Comparison of ENCODE assay signal across 20 mouse cellular contexts in genomic region chr16:21710321-21710720, GRCm38 (mm10). TPM values are rescaled to one million over a fixed set of nuclear protein-coding genes. Genes with fewer than 3 reads are reported as not detected.
DNase-seq lines count a peak whose midpoint lies in the region; ATAC-seq and TF ChIP-seq lines count a peak whose summit lies in the region.
"Had no signal": no experiment of that assay in that cellular context is flagged by ENCODE, and none has a peak within 500 bp of the region (broad histone marks: within the 10 kb centered on the region; RNA-seq: fewer than 3 reads in every experiment).

No protein-coding gene starts in this region.

- TF ChIP-seq EP300 in heart, adult 2 months (IDR thresholded peaks at IDR 0.05; ENCODE audit: insufficient read depth, low read depth, low read length) = no peak

- H3K4me2 ChIP-seq in embryonic facial prominence, embryonic 14.5 days (ENCODE audit: low read depth, low read length) = no peak overlapping the region
- no peak overlapping the region for H3K4me2 ChIP-seq in heart, embryonic 16.5 days (ENCODE audit: low read depth, low read length)
- H3K4me2 ChIP-seq in midbrain, embryonic 14.5 days (ENCODE audit: low read length) = no peak overlapping the region
- no peak overlapping the region for H3K4me2 ChIP-seq in midbrain, embryonic 13.5 days (replicated peaks)
- H3K4me2 ChIP-seq: embryonic facial prominence, embryonic 15.5 days; limb, embryonic 15.5 days; neural tube, embryonic 12.5 days had no signal

- no peak for ATAC-seq in embryonic facial prominence, embryonic 14.5 days (ENCODE audit: low read depth)
- no peak; the same call in 1 of the 2 replicates for ATAC-seq in heart, embryonic 16.5 days (replicated peaks; ENCODE audit: extremely low read depth, insufficient read depth, low FRiP score)
- ATAC-seq in midbrain, embryonic 14.5 days (ENCODE audit: low FRiP score, low TSS enrichment) = no peak
- ATAC-seq in midbrain, embryonic 13.5 days = no peak

- no peaks in the 10 kb centered on the region for H3K36me3 ChIP-seq in embryonic facial prominence, embryonic 14.5 days (ENCODE audit: control insufficient read depth, insufficient read depth, low read length)
- H3K36me3 ChIP-seq in embryonic facial prominence, embryonic 10.5 days (replicated peaks) = no peaks in the 10 kb centered on the region
- H3K36me3 ChIP-seq in heart, embryonic 16.5 days (ENCODE audit: control insufficient read depth, insufficient read depth) = no peaks in the 10 kb centered on the region
- H3K36me3 ChIP-seq in heart, adult 2 months (ENCODE audit: control insufficient read depth, insufficient read depth, low read length) = no peaks in the 10 kb centered on the region
- no peaks in the 10 kb centered on the region for H3K36me3 ChIP-seq in midbrain, embryonic 14.5 days (ENCODE audit: control insufficient read depth, insufficient read depth, low read length)
- H3K36me3 ChIP-seq in midbrain, embryonic 13.5 days = no peaks in the 10 kb centered on the region
- H3K36me3 ChIP-seq: embryonic facial prominence, embryonic 15.5 days; forebrain, embryonic 10.5 days; limb, embryonic 15.5 days; neural tube, embryonic 12.5 days had no signal

- no peak overlapping the region for H3K9ac ChIP-seq in embryonic facial prominence, embryonic 14.5 days (ENCODE audit: low read depth, low read length)
- no peak overlapping the region for H3K9ac ChIP-seq in heart, embryonic 16.5 days (ENCODE audit: low read length)
- H3K9ac ChIP-seq in heart, adult 2 months (ENCODE audit: low read depth, low read length) = no peak overlapping the region
- H3K9ac ChIP-seq in midbrain, embryonic 14.5 days (replicated peaks; ENCODE audit: low read length) = no peak overlapping the region
- no peak overlapping the region for H3K9ac ChIP-seq in midbrain, embryonic 13.5 days (replicated peaks)
- H3K9ac ChIP-seq: embryonic facial prominence, embryonic 15.5 days; limb, embryonic 15.5 days; neural tube, embryonic 12.5 days had no signal

- H3K27me3 ChIP-seq in embryonic facial prominence, embryonic 14.5 days (replicated peaks; ENCODE audit: control insufficient read depth, insufficient read depth, low read length) = no peaks in the 10 kb centered on the region
- H3K27me3 ChIP-seq in embryonic facial prominence, embryonic 10.5 days (replicated peaks; ENCODE audit: low read depth, poor library complexity, severe bottlenecking) = no peaks in the 10 kb centered on the region
- H3K27me3 ChIP-seq in heart, embryonic 16.5 days (ENCODE audit: control insufficient read depth, insufficient read depth, low read length) = no peaks in the 10 kb centered on the region
- no peaks in the 10 kb centered on the region for H3K27me3 ChIP-seq in heart, adult 2 months (ENCODE audit: control insufficient read depth, insufficient read depth, low read length)
- no peaks in the 10 kb centered on the region for H3K27me3 ChIP-seq in midbrain, embryonic 14.5 days (ENCODE audit: control insufficient read depth, insufficient read depth, low read length)
- H3K27me3 ChIP-seq in midbrain, embryonic 13.5 days = no peaks in the 10 kb centered on the region
- H3K27me3 ChIP-seq: embryonic facial prominence, embryonic 15.5 days; limb, embryonic 15.5 days; neural tube, embryonic 12.5 days had no signal

- DNase-seq in embryonic facial prominence, embryonic 14.5 days (ENCODE audit: low spot score) = peak; percentile 34
- DNase-seq in embryonic facial prominence, embryonic 10.5 days (ENCODE audit: low spot score) = no peak
- DNase-seq in heart, adult 2 months = no peak
- DNase-seq in midbrain, embryonic 14.5 days = peak; percentile 35
- DNase-seq in retina, postnatal 1 day = peak; percentile 56
- DNase-seq in Muller cell, postnatal 12 days (ENCODE audit: inconsistent ontology term) = no peak
- DNase-seq: adrenal gland, adult 2 months; B cell, adult 2 months; cerebellum, adult 18-20 months; cerebellum, postnatal 36 days; gastrocnemius, postnatal 10 days; kidney, adult 9 months; kidney, postnatal 36 days had no signal

- TF ChIP-seq CTCF in heart, adult 2 months (IDR thresholded peaks at IDR 0.05) = no peak

- no peaks in the 10 kb centered on the region for H3K79me2 ChIP-seq in heart, adult 2 months (replicated peaks; ENCODE audit: control insufficient read depth, insufficient read depth, low read length)

- no peak overlapping the region for H3K27ac ChIP-seq in embryonic facial prominence, embryonic 14.5 days (replicated peaks; ENCODE audit: low read depth, low read length)
- no peak overlapping the region for H3K27ac ChIP-seq in embryonic facial prominence, embryonic 10.5 days (replicated peaks)
- peak overlapping the region; percentile 13; the same call in 1 of the 2 replicates for H3K27ac ChIP-seq in heart, embryonic 16.5 days (ENCODE audit: low read length)
- no peak overlapping the region for H3K27ac ChIP-seq in heart, adult 2 months
- H3K27ac ChIP-seq in midbrain, embryonic 14.5 days (replicated peaks; ENCODE audit: low read depth, low read length) = 0 out of 2 replicates have a peak overlapping the region, but pooled peaks have one; percentile 32
- H3K27ac ChIP-seq in midbrain, embryonic 13.5 days = no peak overlapping the region
- H3K27ac ChIP-seq: embryonic facial prominence, embryonic 15.5 days; forebrain, embryonic 10.5 days; limb, embryonic 15.5 days; neural tube, embryonic 12.5 days; stomach, postnatal 0 days had no signal

- no peak overlapping the region for H3K4me3 ChIP-seq in embryonic facial prominence, embryonic 14.5 days (ENCODE audit: low read depth, low read length)
- H3K4me3 ChIP-seq in embryonic facial prominence, embryonic 10.5 days = no peak overlapping the region
- no peak overlapping the region for H3K4me3 ChIP-seq in heart, embryonic 16.5 days (ENCODE audit: low read length)
- no peak overlapping the region for H3K4me3 ChIP-seq in heart, adult 2 months
- no peak overlapping the region for H3K4me3 ChIP-seq in midbrain, embryonic 14.5 days (replicated peaks; ENCODE audit: low read depth, low read length)
- H3K4me3 ChIP-seq in midbrain, embryonic 13.5 days (replicated peaks) = no peak overlapping the region
- H3K4me3 ChIP-seq: embryonic facial prominence, embryonic 15.5 days; forebrain, embryonic 10.5 days; limb, embryonic 15.5 days; neural tube, embryonic 12.5 days had no signal

- no peaks in the 10 kb centered on the region for H3K9me3 ChIP-seq in embryonic facial prominence, embryonic 14.5 days (ENCODE audit: control insufficient read depth, low read length)
- H3K9me3 ChIP-seq in embryonic facial prominence, embryonic 10.5 days = no peaks in the 10 kb centered on the region
- no peaks in the 10 kb centered on the region for H3K9me3 ChIP-seq in heart, embryonic 16.5 days (replicated peaks; ENCODE audit: control insufficient read depth, low read length)
- H3K9me3 ChIP-seq in midbrain, embryonic 14.5 days (ENCODE audit: control insufficient read depth, low read length) = no peaks in the 10 kb centered on the region
- no peaks in the 10 kb centered on the region for H3K9me3 ChIP-seq in midbrain, embryonic 13.5 days
- H3K9me3 ChIP-seq: embryonic facial prominence, embryonic 15.5 days; forebrain, embryonic 10.5 days; limb, embryonic 15.5 days; neural tube, embryonic 12.5 days had no signal

- no peaks in the 10 kb centered on the region for H3K4me1 ChIP-seq in embryonic facial prominence, embryonic 14.5 days (ENCODE audit: control insufficient read depth, insufficient read depth, low read length)
- peaks cover 11% of the 10 kb centered on the region for H3K4me1 ChIP-seq in embryonic facial prominence, embryonic 10.5 days
- peaks cover 6% of the 10 kb centered on the region for H3K4me1 ChIP-seq in heart, embryonic 16.5 days (ENCODE audit: control insufficient read depth, insufficient read depth, low read length)
- no peaks in the 10 kb centered on the region; the same call in 1 of the 2 replicates for H3K4me1 ChIP-seq in heart, adult 2 months (ENCODE audit: control insufficient read depth, insufficient read depth, low read length)
- 0 out of 2 replicates have a peak, but pooled peaks cover 4% of the 10 kb centered on the region for H3K4me1 ChIP-seq in midbrain, embryonic 14.5 days (ENCODE audit: control insufficient read depth, insufficient read depth, low read length)
- peaks cover 5% of the 10 kb centered on the region for H3K4me1 ChIP-seq in midbrain, embryonic 13.5 days (replicated peaks)
- H3K4me1 ChIP-seq: embryonic facial prominence, embryonic 15.5 days; limb, embryonic 15.5 days; neural tube, embryonic 12.5 days had no signal

- no peak for TF ChIP-seq POLR2A in heart, adult 2 months (IDR thresholded peaks at IDR 0.05; ENCODE audit: insufficient read depth, low read depth, low read length)

- intact Hi-C loops in heart, adult 2 months (cut with DNase I) = no loop called here

- WGBS in embryonic facial prominence, embryonic 14.5 days = 46% methylated on average over 2 of the region's 2 CpGs
- 44% methylated on average over 2 of the region's 2 CpGs for WGBS in embryonic facial prominence, embryonic 10.5 days
- 16% methylated on average over 2 of the region's 2 CpGs for WGBS in heart, embryonic 16.5 days
- WGBS in heart, adult 2 months = 17% methylated on average over 2 of the region's 2 CpGs
- WGBS in midbrain, embryonic 14.5 days = 5% methylated on average over 2 of the region's 2 CpGs
- 14% methylated on average over 2 of the region's 2 CpGs for WGBS in midbrain, embryonic 13.5 days

RNA-seq across cellular contexts. Expression of gene 2510009E07Rik, which starts 15.9 kb away (rescaled TPM):
- polyA plus RNA-seq in embryonic facial prominence, embryonic 14.5 days (2014; fragmentation: Nextera tagmentation; extraction: Ambion mirVana) = 22.9 and 23.9 TPM in 2 replicates
- 12.7 and 14.2 TPM in 2 replicates for polyA plus RNA-seq in embryonic facial prominence, embryonic 10.5 days (2016; fragmentation: Nextera tagmentation; extraction: Ambion mirVana)
- 24.5 TPM in 2 replicates for polyA plus RNA-seq in heart, embryonic 16.5 days (2015; fragmentation: Nextera tagmentation; extraction: Ambion mirVana)
- 10 to 100 TPM; 23.8 to 25.2 TPM for total RNA-seq in heart, adult 2 months (2021)
- 10.9 and 20.3 TPM in 2 replicates for polyA plus RNA-seq in heart, adult 2 months (2012; rRNA removed)
- polyA plus RNA-seq in midbrain, embryonic 14.5 days (2014; fragmentation: Nextera tagmentation; extraction: Ambion mirVana) = 49.8 and 73.9 TPM in 2 replicates
- polyA plus RNA-seq in midbrain, embryonic 13.5 days (2015; fragmentation: Nextera tagmentation; extraction: Ambion mirVana) = 76.4 and 91.1 TPM in 2 replicates

Comparison
In these comparisons a context has a peak if more than half of its experiments do, and no peak if none do; other contexts are left out.
1. DNase-seq: peak in embryonic facial prominence, embryonic 14.5 days (single experiment), midbrain, embryonic 14.5 days (single experiment) and retina, postnatal 1 day (single experiment); none in embryonic facial prominence, embryonic 10.5 days (single experiment), heart, adult 2 months (0 of 2) and Muller cell, postnatal 12 days (single experiment).
2. H3K27ac ChIP-seq: peak in heart, embryonic 16.5 days (single experiment) and midbrain, embryonic 14.5 days (single experiment); none in embryonic facial prominence, embryonic 14.5 days (single experiment), embryonic facial prominence, embryonic 10.5 days (single experiment), heart, adult 2 months (single experiment) and midbrain, embryonic 13.5 days (single experiment).